In genomic region chr1:89922883-89923641, GRCm38 (mm10) we compare ENCODE assay signal across 11 mouse cellular contexts. TPM values are rescaled to one million over a fixed set of nuclear protein-coding genes. Genes with fewer than 3 reads are reported as not detected.
DNase-seq lines count a peak whose midpoint lies in the region; ATAC-seq and TF ChIP-seq lines count a peak whose summit lies in the region.
"Had no signal": no experiment of that assay in that cellular context is flagged by ENCODE, and none has a peak within 500 bp of the region (broad histone marks: within the 10 kb centered on the region; RNA-seq: fewer than 3 reads in every experiment).

No protein-coding gene starts in this region.

- peaks cover 91% of the 10 kb centered on the region for H3K27me3 ChIP-seq in lung, embryonic 16.5 days (ENCODE audit: control insufficient read depth, insufficient read depth, low read depth, low read length)
- H3K27me3 ChIP-seq in hindbrain, embryonic 10.5 days (ENCODE audit: insufficient read depth, poor library complexity, severe bottlenecking), result peaks cover 100% of the 10 kb centered on the region
- peaks cover 83% of the 10 kb centered on the region for H3K27me3 ChIP-seq in liver, postnatal 0 days (ENCODE audit: insufficient read depth, low read length)
- peaks cover 93% of the 10 kb centered on the region for H3K27me3 ChIP-seq in stomach, embryonic 16.5 days (ENCODE audit: control insufficient read depth, insufficient read depth, low read length)

- no peak for TF ChIP-seq EP300 in liver, postnatal 0 days (IDR thresholded peaks at IDR 0.05; ENCODE audit: low read depth)

- no peaks in the 10 kb centered on the region for H3K36me3 ChIP-seq in lung, embryonic 16.5 days (ENCODE audit: control insufficient read depth, insufficient read depth, low read length)
- no peaks in the 10 kb centered on the region for H3K36me3 ChIP-seq in hindbrain, embryonic 10.5 days
- no peaks in the 10 kb centered on the region for H3K36me3 ChIP-seq in liver, postnatal 0 days (replicated peaks; ENCODE audit: insufficient read depth, low read length)
- no peaks in the 10 kb centered on the region for H3K36me3 ChIP-seq in stomach, embryonic 16.5 days (ENCODE audit: control insufficient read depth, insufficient read depth, low read length)

- no peak for TF ChIP-seq CTCF in liver, postnatal 0 days (IDR thresholded peaks at IDR 0.05; ENCODE audit: low read depth)

- DNase-seq in lung, postnatal 10 days, result no peak
- DNase-seq in hindbrain, embryonic 10.5 days (ENCODE audit: low spot score), result peak; percentile 70
- no peak for DNase-seq in liver, postnatal 0 days
- no peak for DNase-seq in urinary bladder, postnatal 14 days (ENCODE audit: low spot score)
- no peak for DNase-seq in right cerebral cortex, postnatal 10 days (ENCODE audit: low spot score in 2 of 2)
- DNase-seq: cerebellum, adult 9-11 months; lung, adult 2 months; right cerebral cortex, postnatal 25 days had no signal

- no peak overlapping the region for H3K9ac ChIP-seq in lung, embryonic 16.5 days (ENCODE audit: low read length)
- no peak overlapping the region for H3K9ac ChIP-seq in liver, postnatal 0 days (replicated peaks)
- H3K9ac ChIP-seq in stomach, embryonic 16.5 days (ENCODE audit: low read length), result no peak overlapping the region

- H3K4me2 ChIP-seq in lung, embryonic 16.5 days (ENCODE audit: low read depth, low read length), result peak overlapping the region; percentile 35
- H3K4me2 ChIP-seq in liver, postnatal 0 days (ENCODE audit: low read depth, low read length), result 0 out of 2 replicates have a peak overlapping the region, but pooled peaks have one; percentile 29
- peak overlapping the region; percentile 13; the same call in 1 of the 2 replicates for H3K4me2 ChIP-seq in stomach, embryonic 16.5 days (ENCODE audit: low read depth, low read length)

- H3K9me3 ChIP-seq in lung, embryonic 16.5 days (ENCODE audit: control insufficient read depth, low read length), result no peaks in the 10 kb centered on the region
- H3K9me3 ChIP-seq in hindbrain, embryonic 10.5 days, result 0 out of 2 replicates have a peak, but pooled peaks cover 4% of the 10 kb centered on the region
- no peaks in the 10 kb centered on the region for H3K9me3 ChIP-seq in liver, postnatal 0 days (ENCODE audit: low read length)
- no peaks in the 10 kb centered on the region for H3K9me3 ChIP-seq in stomach, embryonic 16.5 days (replicated peaks; ENCODE audit: control insufficient read depth, low read length)

- peak overlapping the region; percentile 19; the same call in 1 of the 2 replicates for H3K4me3 ChIP-seq in lung, embryonic 16.5 days (ENCODE audit: low read length)
- peak overlapping the region; percentile 54 for H3K4me3 ChIP-seq in hindbrain, embryonic 10.5 days
- no peak overlapping the region for H3K4me3 ChIP-seq in liver, postnatal 0 days (ENCODE audit: low read depth, low read length)
- H3K4me3 ChIP-seq in stomach, embryonic 16.5 days (replicated peaks; ENCODE audit: low read length), result peak overlapping the region; percentile 4; the same call in 1 of the 2 replicates

- no peak overlapping the region for H3K27ac ChIP-seq in lung, embryonic 16.5 days (ENCODE audit: low read length)
- peak overlapping the region; percentile 85 for H3K27ac ChIP-seq in hindbrain, embryonic 10.5 days
- no peak overlapping the region for H3K27ac ChIP-seq in liver, postnatal 0 days (ENCODE audit: low read depth)
- H3K27ac ChIP-seq in stomach, embryonic 16.5 days (ENCODE audit: low read length), result no peak overlapping the region

- ATAC-seq in lung, embryonic 16.5 days (ENCODE audit: low read depth), result no peak
- ATAC-seq in liver, postnatal 0 days, result no peak
- ATAC-seq in stomach, embryonic 16.5 days (ENCODE audit: insufficient read depth, low FRiP score), result no peak
- ATAC-seq in inflammation-experienced regulatory T-cells, adult 6 months, result no peak

- WGBS in lung, embryonic 16.5 days, result 2% methylated on average over 39 of the region's 41 CpGs
- WGBS in hindbrain, embryonic 10.5 days, result under 1% methylated on average over 40 of the region's 41 CpGs
- WGBS in liver, postnatal 0 days (ENCODE audit: insufficient replicate concordance), result 3% methylated on average over 38 of the region's 41 CpGs
- 3% methylated on average over 38 of the region's 41 CpGs for WGBS in stomach, embryonic 16.5 days

- peaks cover 11% of the 10 kb centered on the region for H3K4me1 ChIP-seq in lung, embryonic 16.5 days (replicated peaks; ENCODE audit: control insufficient read depth, insufficient read depth, low read length)
- peaks cover 69% of the 10 kb centered on the region for H3K4me1 ChIP-seq in hindbrain, embryonic 10.5 days (replicated peaks)
- no peaks in the 10 kb centered on the region for H3K4me1 ChIP-seq in liver, postnatal 0 days (ENCODE audit: insufficient read depth)
- peaks cover 11% of the 10 kb centered on the region for H3K4me1 ChIP-seq in stomach, embryonic 16.5 days (ENCODE audit: control insufficient read depth, insufficient read depth, low read length)

RNA-seq across cellular contexts. Expression of gene Gbx2, which starts 7.9 kb away (rescaled TPM):
- not detected in 2 replicates for polyA plus RNA-seq in lung, embryonic 16.5 days (2015; fragmentation: Nextera tagmentation; extraction: Ambion mirVana)
- 27.2 and 41.2 TPM in 2 replicates for polyA plus RNA-seq in hindbrain, embryonic 10.5 days (2016; fragmentation: Nextera tagmentation; extraction: Ambion mirVana)
- polyA plus RNA-seq in liver, postnatal 0 days (2015; fragmentation: Nextera tagmentation; extraction: Ambion mirVana), result 0.52 and 0.57 TPM in 2 replicates
- polyA plus RNA-seq in stomach, embryonic 16.5 days (2015; fragmentation: Nextera tagmentation; extraction: Ambion mirVana), result not detected in 2 replicates
- polyA plus RNA-seq in inflammation-experienced regulatory T-cells, adult 6 months (2017; shearing (Covaris generic)), result not detected

Comparison
In these comparisons a context has a peak if more than half of its experiments do, and no peak if none do; other contexts are left out.
1. RNA of gene Gbx2, which starts 7.9 kb away (polyA plus RNA-seq): 27.2 to 41.2 TPM in hindbrain, embryonic 10.5 days; 0.52 to 0.57 TPM in liver, postnatal 0 days, not detected in stomach, embryonic 16.5 days, not detected in lung, embryonic 16.5 days and not detected in inflammation-experienced regulatory T-cells, adult 6 months; every median in the first group is over 10 times any median in the second.
2. Peak in every context shown above with its lines, with median percentiles within 50 percentile points of each other: H3K4me2 ChIP-seq.